Mouse (Mus musculus): ENCODE data around the gene Armc8. TPM values are rescaled to one million over a fixed set of nuclear protein-coding genes. Genes with fewer than 3 reads are reported as not detected.

Armc8 gene
- total RNA-seq, 1 experiment, result 25.7 TPM

GRCm38 (mm10) chr9:99468572-99468971 is 100.1 kb downstream of the Armc8 start:
- Histone ChIP-seq H3K9ac (ENCODE audit: insufficient read depth, low read depth, low read length, poor library complexity, severe bottlenecking) (no peak overlapping the region), H3K4me3 (ENCODE audit: insufficient read depth in 1 of 2, low read depth in 1 of 2, low read length in 2 of 2, poor library complexity in 1 of 2, severe bottlenecking in 1 of 2) (no peak overlapping the region), H3K36me3 (ENCODE audit: control insufficient read depth, insufficient read depth, low read length, poor library complexity, severe bottlenecking) (no peaks in the 10 kb centered on the region), H3K9me3 (ENCODE audit: control insufficient read depth, insufficient read depth, low read depth, low read length) (no peaks in the 10 kb centered on the region), H3K4me1 (ENCODE audit: control insufficient read depth in 2 of 2, insufficient read depth in 2 of 2, low read length in 2 of 2, poor library complexity in 1 of 2) (no peaks in the 10 kb centered on the region), H3K27ac (ENCODE audit: insufficient read depth, low read depth, low read length, poor library complexity, severe bottlenecking) (no peak overlapping the region)
- in situ Hi-C loops (cut with MboI; ENCODE audit: low sequenced_read_pairs in 2 of 2, unreplicated experiment in 2 of 2), result no loop called here
- no peak for DNase-seq (ENCODE audit: low read depth, low spot score)
- TF ChIP-seq CHD2 (IDR thresholded peaks at IDR 0.05; ENCODE audit: low read depth, low read length) (no peak), ZNF384 (IDR thresholded peaks at IDR 0.05; ENCODE audit: low read depth, low read length) (no peak), MAFK (IDR thresholded peaks at IDR 0.05; ENCODE audit: insufficient read depth, low read depth, low read length) (no peak), ZC3H11A (IDR thresholded peaks at IDR 0.05; ENCODE audit: borderline replicate concordance, low read depth, low read length) (no peak), HCFC1 (IDR thresholded peaks at IDR 0.05; ENCODE audit: borderline replicate concordance, insufficient read depth, low read length) (no peak)

- Histone ChIP-seq H3K36me3 (ENCODE audit: control insufficient read depth, insufficient read depth, low read length, poor library complexity, severe bottlenecking) (no peaks in the 10 kb centered on the region), H3K9ac (ENCODE audit: insufficient read depth, low read depth, low read length, poor library complexity, severe bottlenecking) (no peak overlapping the region), H3K27ac (ENCODE audit: insufficient read depth, low read depth, low read length, poor library complexity, severe bottlenecking) (no peak overlapping the region), H3K4me3 (ENCODE audit: insufficient read depth in 1 of 2, low read depth in 1 of 2, low read length in 2 of 2, poor library complexity in 1 of 2, severe bottlenecking in 1 of 2) (no peak overlapping the region), H3K9me3 (ENCODE audit: control insufficient read depth, insufficient read depth, low read depth, low read length) (no peaks in the 10 kb centered on the region), H3K4me1 (ENCODE audit: control insufficient read depth in 2 of 2, insufficient read depth in 2 of 2, low read length in 2 of 2, poor library complexity in 1 of 2) (0 out of 4 replicates have a peak, but pooled peaks cover 0 to 1% of the 10 kb centered on the region in 2 experiments)
- no peak for DNase-seq (ENCODE audit: low read depth, low spot score)
- TF ChIP-seq HCFC1 (IDR thresholded peaks at IDR 0.05; ENCODE audit: borderline replicate concordance, insufficient read depth, low read length) (no peak), CHD2 (IDR thresholded peaks at IDR 0.05; ENCODE audit: low read depth, low read length) (no peak), MAFK (IDR thresholded peaks at IDR 0.05; ENCODE audit: insufficient read depth, low read depth, low read length) (no peak), ZNF384 (IDR thresholded peaks at IDR 0.05; ENCODE audit: low read depth, low read length) (no peak), ZC3H11A (IDR thresholded peaks at IDR 0.05; ENCODE audit: borderline replicate concordance, low read depth, low read length) (no peak)
- in situ Hi-C loops (cut with MboI; ENCODE audit: low sequenced_read_pairs in 2 of 2, unreplicated experiment in 2 of 2), result no loop called here
These were observed 103.8 kb downstream of the Armc8 start for GRCm38 (mm10) chr9:99464876-99465275.

GRCm38 (mm10) chr9:99459730-99460129 is 109.0 kb downstream of the Armc8 start:
- in situ Hi-C loops (cut with MboI; ENCODE audit: low sequenced_read_pairs in 2 of 2, unreplicated experiment in 2 of 2), result no loop called here
- TF ChIP-seq CHD2 (IDR thresholded peaks at IDR 0.05; ENCODE audit: low read depth, low read length), result no peak
- TF ChIP-seq ZNF384 (IDR thresholded peaks at IDR 0.05; ENCODE audit: low read depth, low read length), result no peak
- TF ChIP-seq MAFK (IDR thresholded peaks at IDR 0.05; ENCODE audit: insufficient read depth, low read depth, low read length), result no peak
- Histone ChIP-seq H3K27ac (ENCODE audit: insufficient read depth, low read depth, low read length, poor library complexity, severe bottlenecking) (no peak overlapping the region), H3K9me3 (ENCODE audit: control insufficient read depth, insufficient read depth, low read depth, low read length) (no peaks in the 10 kb centered on the region), H3K36me3 (ENCODE audit: control insufficient read depth, insufficient read depth, low read length, poor library complexity, severe bottlenecking) (no peaks in the 10 kb centered on the region), H3K4me3 (ENCODE audit: insufficient read depth in 1 of 2, low read depth in 1 of 2, low read length in 2 of 2, poor library complexity in 1 of 2, severe bottlenecking in 1 of 2) (no peak overlapping the region), H3K9ac (ENCODE audit: insufficient read depth, low read depth, low read length, poor library complexity, severe bottlenecking) (no peak overlapping the region), H3K4me1 (ENCODE audit: control insufficient read depth in 2 of 2, insufficient read depth in 2 of 2, low read length in 2 of 2, poor library complexity in 1 of 2) (0 out of 4 replicates have a peak, but pooled peaks cover 0 to 1% of the 10 kb centered on the region in 2 experiments)
- DNase-seq (ENCODE audit: low read depth, low spot score), result no peak

GRCm38 (mm10) chr9:99458529-99459208 is 110.0 kb downstream of the Armc8 start:
- Histone ChIP-seq H3K9ac (ENCODE audit: insufficient read depth, low read depth, low read length, poor library complexity, severe bottlenecking) (no peak overlapping the region), H3K36me3 (ENCODE audit: control insufficient read depth, insufficient read depth, low read length, poor library complexity, severe bottlenecking) (no peaks in the 10 kb centered on the region), H3K4me3 (ENCODE audit: insufficient read depth in 1 of 2, low read depth in 1 of 2, low read length in 2 of 2, poor library complexity in 1 of 2, severe bottlenecking in 1 of 2) (peak overlapping the region in 1 of 2 experiments; percentile 35; a peak in 2 of 4 replicates), H3K27ac (ENCODE audit: insufficient read depth, low read depth, low read length, poor library complexity, severe bottlenecking) (no peak overlapping the region), H3K9me3 (ENCODE audit: control insufficient read depth, insufficient read depth, low read depth, low read length) (no peaks in the 10 kb centered on the region), H3K4me1 (ENCODE audit: control insufficient read depth in 2 of 2, insufficient read depth in 2 of 2, low read length in 2 of 2, poor library complexity in 1 of 2) (0 out of 4 replicates have a peak, but pooled peaks cover 0 to 1% of the 10 kb centered on the region in 2 experiments)
- DNase-seq (ENCODE audit: low read depth, low spot score), result peak; percentile 78
- in situ Hi-C loops (cut with MboI; ENCODE audit: low sequenced_read_pairs in 2 of 2, unreplicated experiment in 2 of 2), result no loop called here
- TF ChIP-seq MAFK (IDR thresholded peaks at IDR 0.05; ENCODE audit: insufficient read depth, low read depth, low read length) (no peak), ZC3H11A (IDR thresholded peaks at IDR 0.05; ENCODE audit: borderline replicate concordance, low read depth, low read length) (peak; percentile 12; the same call in 1 of the 2 replicates), ZNF384 (IDR thresholded peaks at IDR 0.05; ENCODE audit: low read depth, low read length) (no peak), HCFC1 (IDR thresholded peaks at IDR 0.05; ENCODE audit: borderline replicate concordance, insufficient read depth, low read length) (no peak), CHD2 (IDR thresholded peaks at IDR 0.05; ENCODE audit: low read depth, low read length) (no peak)
